Mouse (Mus musculus): ENCODE results near the gene Vsx1. TPM values are rescaled to one million over a fixed set of nuclear protein-coding genes. Genes with fewer than 3 reads are reported as not detected.
A peak's percentile ranks its signal among the peaks of the same experiment; 100 is the strongest.

The Vsx1 gene
- total RNA-seq, 2 experiments from 2014 or later: not detected

- no peak for TF ChIP-seq CTCF (IDR thresholded peaks at IDR 0.05)
- intact Hi-C loops (cut with DNase I): no loop called here
- peak overlapping the region; percentile 85 for H3K27ac ChIP-seq
Observed at GRCm38 (mm10) chr2:150665006-150665405, 24.2 kb downstream of the Vsx1 start.

GRCm38 (mm10) chr2:150664152-150664920, 24.8 kb downstream of the Vsx1 start:
- no peak for TF ChIP-seq CTCF (IDR thresholded peaks at IDR 0.05)
- intact Hi-C loops (cut with DNase I): no loop called here
- DNase-seq: no peak
- no peak overlapping the region for H3K4me3 ChIP-seq
- H3K27ac ChIP-seq: peak overlapping the region; percentile 85

More at GRCm38 (mm10) chr2:150665006-150665405, 24.2 kb downstream of the Vsx1 start:
- H3K4me3 ChIP-seq: no peak overlapping the region
- no peak for DNase-seq

- no peak for TF ChIP-seq CTCF (IDR thresholded peaks at IDR 0.05)
- intact Hi-C loops (cut with DNase I): no loop called here
- Histone ChIP-seq H3K27ac (peak overlapping the region; percentile 85), H3K4me3 (peak overlapping the region; percentile 42)
- no peak for DNase-seq
Observed at GRCm38 (mm10) chr2:150663255-150663654, 25.9 kb downstream of the Vsx1 start.

GRCm38 (mm10) chr2:150662007-150662406, 27.2 kb downstream of the Vsx1 start:
- no peak for TF ChIP-seq CTCF (IDR thresholded peaks at IDR 0.05)
- Histone ChIP-seq H3K4me3 (no peak overlapping the region), H3K27ac (peak overlapping the region; percentile 85)
- DNase-seq: no peak
- intact Hi-C loops (cut with DNase I): no loop called here

GRCm38 (mm10) chr2:150660668-150661451, 28.3 kb downstream of the Vsx1 start:
- Histone ChIP-seq H3K27ac (peak overlapping the region; percentile 85), H3K4me3 (no peak overlapping the region)
- intact Hi-C loops (cut with DNase I): no loop called here
- no peak for DNase-seq
- TF ChIP-seq CTCF (IDR thresholded peaks at IDR 0.05): no peak

- H3K4me3 ChIP-seq: no peak overlapping the region
- peak overlapping the region; percentile 74 for H3K27ac ChIP-seq
- DNase-seq: no peak
- no peak for TF ChIP-seq CTCF (IDR thresholded peaks at IDR 0.05)
- intact Hi-C loops (cut with DNase I): no loop called here
Observed at GRCm38 (mm10) chr2:150660049-150660448, 29.1 kb downstream of the Vsx1 start.

- Histone ChIP-seq H3K27ac (no peak overlapping the region), H3K4me3 (no peak overlapping the region)
- TF ChIP-seq CTCF (IDR thresholded peaks at IDR 0.05): no peak
- DNase-seq: no peak
- intact Hi-C loops (cut with DNase I): no loop called here
Observed at GRCm38 (mm10) chr2:150656975-150657768, 32.0 kb downstream of the Vsx1 start.

- no peak for DNase-seq
- peak overlapping the region; percentile 24; the same call in 1 of the 2 replicates for H3K27ac ChIP-seq
- no peak for TF ChIP-seq CTCF (IDR thresholded peaks at IDR 0.05)
- intact Hi-C loops (cut with DNase I): no loop called here
- H3K4me3 ChIP-seq: no peak overlapping the region
Observed at GRCm38 (mm10) chr2:150656112-150656511, 33.0 kb downstream of the Vsx1 start.

- intact Hi-C loops (cut with DNase I): no loop called here
- no peak for DNase-seq
- TF ChIP-seq CTCF (IDR thresholded peaks at IDR 0.05): no peak
- Histone ChIP-seq H3K27ac (peak overlapping the region; percentile 72), H3K4me3 (no peak overlapping the region)
Observed at GRCm38 (mm10) chr2:150655290-150655689, 33.9 kb downstream of the Vsx1 start.

GRCm38 (mm10) chr2:150654814-150655213, 34.3 kb downstream of the Vsx1 start:
- Histone ChIP-seq H3K27ac (peak overlapping the region; percentile 72), H3K4me3 (no peak overlapping the region)
- no peak for TF ChIP-seq CTCF (IDR thresholded peaks at IDR 0.05)
- DNase-seq: no peak
- intact Hi-C loops (cut with DNase I): no loop called here

- intact Hi-C loops (cut with DNase I): no loop called here
- H3K27ac ChIP-seq: peak overlapping the region; percentile 66
Observed at GRCm38 (mm10) chr2:150651366-150651765, 37.8 kb downstream of the Vsx1 start.

GRCm38 (mm10) chr2:150650511-150651074, 38.6 kb downstream of the Vsx1 start:
- no peak overlapping the region for H3K4me3 ChIP-seq
- intact Hi-C loops (cut with DNase I): no loop called here
- DNase-seq: no peak
- no peak for TF ChIP-seq CTCF (IDR thresholded peaks at IDR 0.05)
- peak overlapping the region; percentile 66 for H3K27ac ChIP-seq

More at GRCm38 (mm10) chr2:150651366-150651765, 37.8 kb downstream of the Vsx1 start:
- no peak overlapping the region for H3K4me3 ChIP-seq
- DNase-seq: no peak
- no peak for TF ChIP-seq CTCF (IDR thresholded peaks at IDR 0.05)
